Mouse (Mus musculus) cerebellum, adult 8-10 months (tissue): ENCODE data around the gene Dnaja3.
A peak's percentile ranks its signal among the peaks of the same experiment; 100 is the strongest.

Experiments used
- DNase-seq: peaks from one replicate; pipeline ENCODE4 v3.0.0; 2022

Gene Dnaja3

DNA sequence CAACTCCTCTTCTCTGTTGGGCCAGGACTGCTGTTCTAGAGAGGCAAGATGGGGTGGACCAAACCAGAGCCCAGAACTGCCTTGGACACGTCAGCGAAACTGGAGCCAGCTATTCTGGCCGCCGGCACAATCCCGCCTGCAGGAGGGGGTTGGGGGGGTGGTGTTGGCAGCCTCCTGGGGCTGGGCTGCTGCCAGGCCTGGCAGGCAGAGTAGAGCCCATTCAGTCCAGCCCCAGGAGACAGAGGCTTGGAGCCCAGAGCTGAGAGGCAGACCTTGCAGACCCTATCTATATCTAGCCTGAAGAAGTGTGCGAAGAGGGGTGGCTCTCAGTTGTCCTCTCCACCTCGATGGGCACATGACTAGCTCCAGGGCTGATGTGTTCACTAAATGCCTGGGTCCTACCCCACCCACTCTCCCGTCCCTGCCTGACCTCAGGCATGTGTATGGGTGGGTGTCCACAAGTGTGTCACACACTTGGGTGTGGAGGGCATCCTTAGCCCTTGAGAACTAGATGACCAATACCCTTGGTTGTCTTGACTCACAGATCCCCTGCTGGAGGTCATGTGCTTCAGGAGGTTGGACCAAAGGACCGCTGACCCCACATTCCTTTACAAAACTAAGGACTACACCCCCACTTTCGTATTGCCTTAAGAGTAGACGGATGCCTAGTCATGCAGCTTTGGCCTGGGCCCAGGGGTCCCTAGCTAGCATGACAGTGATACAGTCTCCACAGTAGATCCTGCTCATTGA, 4.1 kb downstream of the Dnaja3 start:
- DNase-seq: peak; percentile 72

DNA sequence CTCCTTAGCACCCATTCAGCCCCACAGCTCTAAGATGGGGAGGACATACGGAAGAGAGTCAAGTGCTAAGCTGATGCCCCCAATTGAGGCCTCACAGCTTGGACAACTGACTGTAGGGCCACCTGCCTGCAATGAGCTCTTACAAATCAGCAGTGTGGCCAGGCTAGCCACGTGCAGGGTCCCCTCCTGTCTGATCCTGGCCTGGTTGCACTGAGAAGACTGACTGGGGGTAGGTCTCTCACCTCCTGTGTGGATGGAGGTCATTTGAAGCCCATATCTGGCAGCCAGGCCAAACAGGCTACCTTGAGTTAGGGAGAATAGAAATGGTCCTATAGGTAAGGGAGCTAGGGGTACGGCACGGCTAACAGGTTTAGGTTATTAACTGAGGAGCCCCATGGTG, 6.1 kb downstream of the Dnaja3 start:
- DNase-seq: no peak

DNA sequence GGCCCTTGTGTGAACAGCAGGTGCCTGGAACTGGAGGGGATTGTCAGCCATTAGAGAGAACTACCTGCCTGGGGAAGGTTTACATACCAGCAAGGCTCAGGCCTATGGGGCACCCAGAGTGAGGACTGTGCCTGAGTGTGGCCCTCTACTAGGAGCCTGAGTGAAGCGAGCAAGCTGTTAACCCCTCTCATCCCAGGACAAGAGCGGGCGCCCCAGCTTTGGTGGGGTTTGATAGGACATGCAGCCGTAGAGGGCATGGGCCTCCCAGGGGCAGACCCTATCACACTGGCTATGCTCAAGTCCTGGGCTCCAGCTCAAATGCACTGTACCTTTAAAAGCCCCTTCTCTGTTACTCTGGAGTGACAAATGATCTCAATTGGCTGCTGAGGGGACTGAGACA, 7.0 kb downstream of the Dnaja3 start:
- DNase-seq: no peak

DNA sequence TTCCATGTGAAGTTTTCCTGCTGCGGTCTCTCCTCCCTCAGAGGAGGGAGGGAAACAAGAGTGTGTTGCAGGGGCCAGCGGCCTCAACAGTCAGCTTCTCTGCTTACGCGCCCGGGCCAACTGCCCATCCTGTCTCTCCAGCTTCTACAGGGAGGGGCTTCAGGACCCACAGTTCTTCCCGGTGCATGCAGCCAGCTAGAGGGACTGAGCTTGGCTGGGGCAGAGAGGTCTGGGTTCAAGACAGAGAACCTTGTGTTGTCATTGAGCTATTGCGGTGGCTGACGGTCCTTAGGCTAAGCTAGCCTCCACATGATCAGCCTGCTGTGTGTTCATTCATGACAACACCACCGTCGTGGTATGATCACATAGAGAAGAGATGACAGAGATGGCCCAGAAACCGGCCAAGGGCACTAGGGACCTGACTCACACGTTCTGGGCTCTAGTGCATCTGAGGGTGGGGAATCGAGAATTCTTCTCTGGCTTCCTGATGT, 7.9 kb downstream of the Dnaja3 start:
- no peak for DNase-seq

DNA sequence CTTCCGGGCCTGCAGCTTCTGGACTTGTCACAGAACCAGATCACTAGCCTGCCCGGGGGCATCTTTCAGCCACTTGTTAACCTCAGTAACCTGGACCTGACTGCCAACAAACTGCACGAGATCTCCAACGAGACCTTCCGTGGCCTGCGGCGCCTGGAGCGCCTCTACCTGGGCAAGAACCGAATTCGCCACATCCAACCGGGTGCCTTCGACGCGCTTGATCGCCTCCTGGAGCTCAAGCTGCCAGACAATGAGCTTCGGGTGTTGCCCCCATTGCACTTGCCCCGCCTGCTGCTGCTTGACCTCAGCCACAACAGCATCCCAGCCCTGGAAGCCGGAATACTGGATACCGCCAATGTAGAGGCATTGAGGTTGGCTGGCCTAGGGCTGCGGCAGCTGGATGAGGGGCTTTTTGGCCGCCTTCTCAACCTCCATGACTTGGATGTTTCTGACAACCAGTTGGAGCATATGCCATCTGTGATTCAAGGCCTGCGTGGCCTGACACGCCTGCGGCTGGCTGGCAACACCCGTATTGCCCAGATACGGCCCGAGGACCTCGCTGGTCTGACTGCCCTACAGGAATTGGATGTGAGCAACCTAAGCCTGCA, 8.7 kb downstream of the Dnaja3 start:
- no peak for DNase-seq

DNA sequence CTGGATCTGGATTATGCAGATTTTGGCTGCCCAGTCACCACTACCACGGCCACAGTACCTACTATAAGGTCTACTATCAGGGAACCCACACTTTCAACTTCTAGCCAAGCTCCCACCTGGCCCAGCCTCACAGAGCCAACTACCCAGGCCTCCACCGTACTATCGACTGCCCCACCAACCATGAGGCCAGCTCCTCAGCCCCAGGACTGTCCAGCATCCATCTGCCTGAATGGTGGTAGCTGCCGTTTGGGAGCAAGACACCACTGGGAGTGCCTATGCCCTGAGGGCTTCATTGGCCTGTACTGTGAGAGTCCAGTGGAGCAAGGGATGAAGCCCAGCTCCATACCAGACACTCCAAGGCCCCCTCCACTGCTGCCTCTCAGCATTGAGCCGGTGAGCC, 9.4 kb downstream of the Dnaja3 start:
- DNase-seq: no peak

DNA sequence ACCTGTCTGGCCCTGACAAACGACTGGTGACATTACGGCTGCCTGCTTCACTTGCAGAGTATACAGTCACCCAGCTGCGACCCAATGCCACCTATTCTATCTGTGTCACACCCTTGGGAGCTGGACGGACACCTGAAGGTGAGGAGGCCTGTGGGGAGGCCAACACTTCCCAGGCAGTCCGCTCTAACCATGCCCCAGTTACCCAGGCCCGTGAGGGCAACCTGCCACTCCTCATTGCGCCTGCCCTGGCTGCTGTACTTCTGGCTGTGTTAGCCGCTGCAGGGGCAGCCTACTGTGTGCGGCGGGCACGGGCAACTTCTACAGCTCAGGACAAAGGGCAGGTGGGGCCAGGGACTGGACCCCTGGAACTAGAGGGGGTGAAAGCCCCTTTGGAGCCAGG, 9.9 kb downstream of the Dnaja3 start:
- no peak for DNase-seq

DNA sequence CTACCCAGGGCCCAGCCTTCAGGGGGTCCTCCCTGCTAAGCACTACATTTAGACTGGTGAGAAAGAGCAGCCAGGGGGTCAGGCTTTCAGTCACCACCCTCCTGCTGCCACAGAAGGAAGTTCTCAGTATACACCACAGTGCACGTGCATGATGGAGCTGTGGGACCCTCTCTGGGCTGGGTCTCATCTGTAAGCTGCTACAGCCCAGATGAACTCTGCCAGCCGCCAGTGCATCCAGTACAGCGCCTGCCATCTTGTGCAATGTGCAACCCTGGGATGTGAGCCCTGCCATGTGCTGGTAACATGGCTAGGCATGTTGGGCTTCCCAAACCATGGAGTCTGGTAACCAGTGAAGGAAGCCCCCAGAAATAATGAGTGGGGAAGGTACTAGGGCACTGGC, 10.4 kb downstream of the Dnaja3 start:
- DNase-seq: no peak

DNA sequence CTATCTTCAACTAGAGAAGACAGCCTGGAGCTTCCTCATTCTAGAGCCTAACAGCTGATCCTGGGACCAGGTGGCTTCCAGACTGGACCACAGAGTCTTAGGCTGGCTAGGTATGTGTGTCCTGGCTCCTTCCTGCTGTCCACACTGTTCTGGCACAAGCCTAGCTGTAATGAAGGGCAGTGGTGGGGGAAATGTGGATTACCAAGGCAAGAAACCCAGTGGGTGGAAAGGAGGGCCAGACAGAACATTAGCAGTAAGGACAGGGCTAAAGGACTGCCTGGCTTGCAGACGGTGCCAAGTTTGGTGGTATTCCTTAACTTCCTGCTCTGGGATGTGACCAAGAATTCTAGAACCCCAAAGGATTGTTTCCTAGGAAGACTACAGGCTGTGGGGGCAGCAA, 11.3 kb downstream of the Dnaja3 start:
- no peak for DNase-seq

DNA sequence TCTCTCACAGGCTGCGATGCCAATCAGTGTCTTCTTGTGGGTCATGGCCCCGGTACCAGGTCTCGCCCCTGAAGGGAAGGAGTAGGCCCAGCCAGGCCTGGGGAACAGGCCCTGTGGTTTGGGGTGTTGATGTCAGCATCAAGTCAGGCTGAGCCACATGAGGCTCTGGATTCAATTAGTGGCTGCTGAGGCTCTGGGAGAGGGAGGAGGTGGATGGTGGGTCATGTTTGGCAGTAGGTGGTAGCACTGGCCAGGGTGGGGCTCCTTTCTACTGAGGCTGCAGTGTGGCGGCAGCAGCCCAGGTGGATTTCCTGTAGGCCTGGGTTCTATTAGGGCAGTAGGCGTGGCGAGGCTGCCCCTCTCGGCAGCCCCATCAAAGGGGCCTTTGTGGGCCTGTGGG, 11.8 kb downstream of the Dnaja3 start:
- DNase-seq: no peak

DNA sequence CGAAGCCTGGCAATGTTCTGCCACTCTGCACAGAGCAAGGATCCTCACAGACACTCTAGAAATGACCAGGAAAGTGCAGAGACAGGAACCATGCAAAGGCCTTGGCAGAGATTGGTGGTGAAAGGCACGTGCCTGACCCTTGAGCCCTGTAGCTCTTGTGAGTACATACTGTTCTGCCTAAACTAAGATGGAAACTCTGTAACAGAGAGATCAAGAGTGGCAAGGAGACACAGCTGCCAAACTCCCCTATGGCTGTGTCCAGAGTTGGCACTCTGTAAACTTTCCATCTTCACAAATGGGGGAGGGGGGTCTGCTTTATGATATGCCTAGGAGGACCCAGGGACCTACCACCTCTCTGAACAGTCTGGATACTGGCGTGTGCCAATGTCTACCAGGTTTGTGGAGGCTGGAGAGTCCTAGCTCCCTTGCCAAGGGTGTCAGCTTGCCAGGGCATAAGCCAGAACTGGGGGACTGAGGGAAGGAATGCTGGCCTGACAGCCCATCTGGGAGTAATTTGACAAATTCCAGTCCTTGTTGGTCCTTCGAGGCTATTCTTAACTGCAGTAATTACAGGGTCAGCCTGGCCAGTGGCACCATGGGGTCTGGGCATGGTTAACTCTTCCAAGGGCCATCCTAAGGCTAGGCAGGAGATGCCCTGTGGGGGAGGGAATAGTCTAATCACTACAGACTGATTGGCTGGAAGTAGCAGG, 13.1 kb downstream of the Dnaja3 start:
- DNase-seq: peak; percentile 67

DNA sequence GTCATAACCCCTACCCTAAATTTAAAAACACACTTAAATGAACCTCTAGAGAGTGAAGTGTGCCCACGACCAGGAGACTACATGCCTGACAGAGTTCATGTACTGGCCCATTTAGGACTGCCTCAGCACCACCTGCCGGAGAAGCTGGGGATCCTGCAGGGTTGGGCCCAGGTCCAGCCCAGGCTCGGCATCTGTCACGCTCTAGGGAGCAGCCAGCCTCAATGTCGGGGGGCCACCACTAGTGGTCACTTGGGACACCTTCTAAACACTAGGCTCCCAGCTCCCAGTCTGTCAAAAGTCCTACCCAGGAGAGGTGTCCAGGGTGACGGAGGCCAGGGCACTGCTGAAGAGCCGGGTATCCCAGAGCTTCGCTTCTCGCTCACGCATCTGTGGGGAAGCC, 14.9 kb downstream of the Dnaja3 start:
- peak; percentile 44 for DNase-seq

DNA sequence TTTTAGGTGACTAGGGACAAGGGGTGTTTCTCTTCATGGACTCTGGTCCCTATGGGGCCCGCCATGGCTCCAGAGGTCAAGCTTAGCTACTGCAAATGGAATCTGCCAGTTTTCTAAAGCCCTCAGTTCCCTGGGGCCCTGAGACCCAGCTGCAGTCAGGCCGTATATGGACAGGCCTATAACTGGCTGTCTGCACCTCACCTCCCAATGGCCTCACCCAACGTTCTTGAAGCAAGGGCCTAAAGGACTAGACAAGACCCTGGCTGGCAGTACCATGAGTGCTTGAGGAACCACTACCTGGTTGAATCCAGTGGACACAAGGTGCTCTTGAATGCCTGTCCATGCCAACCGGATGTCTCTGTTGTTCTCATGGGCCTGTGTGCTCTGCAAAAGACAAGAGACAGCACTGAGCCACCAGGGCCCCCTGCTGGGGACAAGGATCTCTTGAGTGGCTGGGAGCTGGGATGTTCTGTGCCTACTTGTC, 15.5 kb downstream of the Dnaja3 start:
- DNase-seq: no peak

DNA sequence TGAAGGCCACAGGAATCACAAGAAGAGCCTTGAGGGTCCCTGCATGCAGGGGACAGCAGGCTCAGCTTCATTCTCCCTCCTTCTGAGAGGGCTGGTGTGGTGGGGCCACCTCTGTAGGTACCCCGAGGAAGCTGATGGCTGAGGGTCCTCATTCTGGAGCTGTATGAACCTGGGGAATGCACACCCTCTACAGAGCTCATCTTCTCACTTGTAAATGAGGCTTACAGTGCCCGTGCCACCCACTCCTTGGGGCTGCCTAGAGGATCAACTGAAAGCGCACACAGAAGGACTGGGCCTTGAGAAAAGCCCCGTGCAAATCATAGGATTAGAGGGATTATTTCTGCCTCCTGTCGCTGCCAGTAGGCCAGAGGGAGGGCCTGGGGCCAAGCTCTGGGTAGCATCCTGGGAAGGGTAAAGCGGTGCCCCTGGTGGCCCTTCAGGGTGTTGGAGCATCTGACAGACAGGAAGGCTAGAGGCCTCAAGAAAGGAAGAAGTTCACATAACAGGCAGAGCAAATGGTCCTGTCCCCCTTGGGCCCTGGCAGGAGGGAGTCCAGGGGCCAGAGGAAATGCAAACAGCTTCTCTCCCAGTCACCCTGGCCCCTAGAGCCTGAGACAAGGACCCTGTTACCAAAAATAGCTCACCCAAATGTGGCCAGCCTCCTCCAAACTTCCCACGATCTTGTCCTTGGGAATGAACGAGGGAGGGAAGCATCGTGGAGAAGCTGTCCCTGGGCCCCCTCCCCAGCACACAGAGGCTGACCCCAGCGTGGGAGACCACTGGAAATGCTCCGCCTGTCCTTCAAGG, 16.2 kb downstream of the Dnaja3 start:
- DNase-seq: no peak

DNA sequence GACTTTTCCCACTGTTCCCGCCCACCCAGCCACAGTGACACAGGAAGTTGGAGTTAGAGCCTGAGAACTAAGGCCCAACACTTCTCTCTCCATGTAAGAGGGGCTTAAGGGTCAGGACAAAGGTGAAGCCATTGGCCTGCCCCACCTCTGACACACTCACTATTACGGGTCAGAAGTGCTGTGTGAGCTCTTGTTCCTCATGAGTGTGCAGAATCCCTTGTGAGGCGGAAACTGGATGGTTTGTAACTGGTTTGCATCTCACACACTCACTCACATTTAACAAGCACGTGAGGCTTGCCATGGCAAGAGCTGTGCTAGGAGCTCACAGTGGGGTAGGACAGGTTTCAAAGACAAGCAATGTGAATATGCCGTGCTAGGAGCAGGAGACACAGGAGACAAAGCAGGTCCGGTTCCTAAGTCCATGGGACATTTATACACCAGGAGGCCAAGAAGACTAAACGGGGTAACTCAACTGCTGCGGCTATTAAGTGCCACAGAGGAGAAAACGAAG, 16.8 kb downstream of the Dnaja3 start:
- no peak for DNase-seq

DNA sequence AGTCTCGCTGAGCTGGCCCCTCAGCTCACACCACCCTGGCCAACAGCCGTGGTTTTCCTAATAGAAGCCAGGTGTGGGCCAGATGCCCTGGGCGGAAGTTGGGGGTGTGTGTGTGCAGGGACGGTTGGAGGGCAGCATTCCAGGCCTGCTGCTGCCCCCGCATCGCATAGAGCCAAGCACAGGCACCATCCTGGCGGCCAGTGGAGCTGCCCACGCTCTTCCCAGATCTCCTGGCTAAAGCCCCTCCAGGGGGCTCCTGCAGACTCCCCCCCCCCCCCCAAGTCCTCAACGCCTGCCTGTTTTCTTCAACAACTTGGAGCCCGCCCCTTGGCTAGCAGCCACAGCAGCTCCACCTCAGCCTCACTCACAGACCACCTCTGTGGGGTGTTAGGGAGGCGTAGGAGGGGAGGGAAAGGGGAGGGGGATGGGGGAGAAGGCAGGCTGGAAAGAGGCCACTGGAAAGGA, 19.0 kb downstream of the Dnaja3 start:
- no peak for DNase-seq

DNA sequence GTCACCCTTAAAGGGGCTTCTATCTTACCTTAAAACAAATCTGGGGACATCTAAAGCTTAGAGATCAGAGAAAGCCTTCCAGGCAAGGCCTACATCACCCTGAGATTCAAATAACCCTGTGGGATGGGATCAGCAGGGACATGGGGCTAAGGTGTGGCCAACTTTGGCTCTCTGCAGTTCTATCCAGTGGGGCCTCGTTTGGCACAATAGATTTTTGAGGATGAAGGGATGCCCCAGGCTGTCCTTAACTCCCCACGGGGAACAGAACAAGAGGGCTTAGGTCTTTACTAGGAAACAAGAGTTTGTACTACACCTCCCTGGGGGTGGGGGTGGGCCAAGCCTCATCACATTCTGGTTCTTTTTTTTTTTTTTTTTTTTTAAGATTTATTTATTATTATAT, 19.5 kb downstream of the Dnaja3 start:
- no peak for DNase-seq

DNA sequence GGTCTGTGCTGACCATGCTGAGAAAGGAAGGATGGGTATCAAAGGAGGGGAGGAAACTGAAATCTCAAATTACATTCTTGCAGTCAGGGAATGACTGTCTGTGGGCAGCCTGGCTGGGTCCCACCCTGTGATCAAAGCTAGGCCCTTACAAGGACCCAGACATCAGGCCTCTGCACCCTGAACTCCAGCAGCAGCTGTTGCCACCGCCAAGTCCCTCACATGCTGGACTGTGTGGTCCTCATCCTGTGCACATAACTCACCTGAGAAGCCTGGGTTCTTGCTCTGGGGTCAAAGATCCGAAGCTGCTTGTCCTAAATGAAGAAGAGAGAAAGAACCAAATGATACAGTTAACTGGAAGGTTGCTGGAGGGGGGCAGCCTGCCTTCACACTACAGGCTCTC, 21.8 kb downstream of the Dnaja3 start:
- no peak for DNase-seq

DNA sequence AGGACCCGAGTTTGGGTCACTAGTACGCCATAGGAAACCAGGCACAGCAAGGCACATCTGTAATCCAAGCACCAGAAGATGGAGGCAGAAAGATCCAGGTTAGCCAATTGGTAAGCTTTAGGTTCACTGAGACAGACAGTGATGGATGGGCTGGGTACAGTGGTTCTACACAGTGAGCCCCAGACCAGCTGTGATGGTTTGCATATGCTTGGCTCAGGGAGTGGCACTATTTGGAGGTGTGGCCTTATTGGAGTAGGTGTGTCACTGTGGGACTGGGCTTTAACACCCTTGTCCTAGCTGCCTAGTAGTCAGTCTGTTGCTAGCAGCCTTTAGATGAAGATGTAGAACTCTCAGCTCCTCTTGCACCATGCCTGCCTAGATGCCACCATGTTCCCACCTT, 24.0 kb downstream of the Dnaja3 start:
- DNase-seq: no peak

DNA sequence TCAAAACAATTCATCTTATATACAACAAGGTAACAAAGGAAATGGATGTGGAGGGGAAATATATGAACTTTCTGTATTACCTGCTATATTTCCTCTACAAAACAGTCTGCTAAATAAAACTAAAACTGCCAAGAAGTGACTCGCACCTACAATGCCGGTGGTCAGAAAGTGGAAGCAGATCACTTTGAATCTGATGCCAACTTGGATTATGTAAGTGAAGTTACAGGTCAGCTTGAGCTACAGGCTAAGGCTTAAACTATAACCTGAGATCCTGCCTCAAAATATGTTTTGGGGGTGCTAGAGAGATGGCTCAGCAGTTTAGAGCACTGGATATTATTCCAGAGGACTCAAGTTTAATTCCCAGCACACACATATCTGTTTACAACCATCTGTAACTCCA, 25.9 kb downstream of the Dnaja3 start:
- DNase-seq: no peak

DNA sequence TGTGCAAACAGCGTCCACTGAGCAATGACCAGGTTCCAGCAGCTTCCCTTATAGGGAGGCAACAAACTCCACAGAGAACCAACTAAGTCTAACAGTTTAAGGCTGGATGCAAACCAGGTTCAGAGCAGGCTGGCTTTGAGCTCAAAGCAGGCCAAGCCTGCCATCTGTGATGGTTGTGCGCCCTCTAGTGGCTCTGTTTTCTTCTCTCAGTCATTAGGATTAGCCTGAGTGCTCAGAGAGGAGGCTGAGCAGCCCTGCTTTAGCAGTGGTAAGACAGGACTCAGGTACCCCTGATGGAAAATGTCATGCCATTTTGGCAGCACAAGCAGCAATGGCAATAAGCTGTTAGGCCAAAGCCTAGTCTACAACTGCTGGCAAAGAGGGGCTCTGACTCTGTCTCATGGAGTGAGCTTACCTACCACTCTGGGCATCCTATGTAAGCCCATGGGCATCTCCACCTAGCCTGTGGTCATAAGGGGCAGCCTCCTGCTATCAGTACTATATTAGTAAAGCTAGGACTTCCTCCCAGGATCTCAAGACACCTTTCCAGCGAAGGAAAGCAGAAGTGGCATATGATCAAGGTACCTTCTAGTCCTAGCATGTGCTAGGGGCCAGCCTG, 27.5 kb downstream of the Dnaja3 start:
- DNase-seq: peak; percentile 90

DNA sequence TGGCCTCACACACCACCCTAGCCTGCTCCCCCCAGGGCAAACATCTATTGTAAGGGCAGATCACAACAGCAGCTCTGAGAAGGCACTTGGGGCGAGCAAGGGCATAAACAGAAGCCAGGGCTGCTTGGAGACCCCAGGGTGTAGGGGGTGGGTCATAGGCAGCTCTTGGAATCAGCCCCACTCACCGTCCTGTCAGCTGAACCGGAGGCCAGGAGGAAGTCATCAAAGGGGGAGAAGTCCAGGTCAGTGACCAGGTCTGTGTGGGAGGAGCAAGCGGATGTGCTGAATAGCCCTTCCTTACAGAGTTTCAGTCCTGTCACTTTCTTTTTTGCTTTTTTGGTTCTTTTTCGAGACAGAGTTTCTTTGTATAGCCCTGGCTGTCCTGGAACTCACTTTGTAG, 30.5 kb downstream of the Dnaja3 start:
- no peak for DNase-seq
